Mouse (Mus musculus) heart, embryonic 12.5 days (tissue): ENCODE measurements around the gene Tnpo1. TPM values are rescaled to one million over a fixed set of nuclear protein-coding genes. Genes with fewer than 3 reads are reported as not detected.

Experiments used
- ATAC-seq: fragments of 200-750 bp; cut with Nextera tagmentation; 2 replicates; pipeline ENCODE4 v1.8.0; 2017; ENCODE audit warnings: moderate TSS enrichment, moderate library complexity; ENCODE audit not compliant: insufficient number of reproducible peaks, low FRiP score
- H3K27ac ChIP-seq: fragments of 300-500 bp; sonication (generic); 2 replicates; pipeline ENCODE4 v1.5.1; 2016; ENCODE audit warnings: mild to moderate bottlenecking, moderate library complexity; ENCODE audit not compliant: poor library complexity, severe bottlenecking
- H3K27me3 ChIP-seq: fragments of 300-500 bp; sonication (generic); replicated peaks from 2 replicates; pipeline ENCODE4 v1.6.1; 2016; ENCODE audit warnings: mild to moderate bottlenecking, moderate library complexity
- H3K36me3 ChIP-seq: fragments of 300-500 bp; sonication (generic); 2 replicates; pipeline ENCODE4 v1.6.1; 2016; ENCODE audit warnings: mild to moderate bottlenecking, moderate library complexity
- H3K4me1 ChIP-seq: fragments of 300-500 bp; sonication (generic); replicated peaks from 2 replicates; pipeline ENCODE4 v1.6.1; 2016; ENCODE audit warnings: mild to moderate bottlenecking
- H3K4me2 ChIP-seq: fragments of 300-500 bp; sonication (generic); 2 replicates; pipeline ENCODE4 v1.6.1; 2016; ENCODE audit warnings: mild to moderate bottlenecking, moderate library complexity
- H3K4me3 ChIP-seq: fragments of 300-500 bp; sonication (generic); 2 replicates; pipeline ENCODE4 v1.5.1; 2016; ENCODE audit warnings: mild to moderate bottlenecking
- H3K9ac ChIP-seq: fragments of 300-500 bp; sonication (generic); 2 replicates; pipeline ENCODE4 v1.6.1; 2016; ENCODE audit warnings: mild to moderate bottlenecking, moderate library complexity
- H3K9me3 ChIP-seq: fragments of 300-500 bp; sonication (generic); replicated peaks from 2 replicates; pipeline ENCODE4 v1.6.1; 2016; ENCODE audit warnings: mild to moderate bottlenecking, moderate library complexity
- WGBS: fragments of 180-500 bp; shearing (Covaris S2); methylation state at CpG from one replicate; pipeline ENCODE4 v1.1.7; 2016; 5-methylcytosine and 5-hydroxymethylcytosine counted together
- polyA plus RNA-seq: library from polyadenylated mRNA; unstranded; fragments of >200 nt; fragmentation: Nextera tagmentation; extraction: Ambion mirVana; gene quantifications from 2 replicates; pipeline ENCODE4 v1.2.1, GENCODE M21; 2016

Gene Tnpo1
- polyA plus RNA-seq, 1 experiment from 2014 or later, result 54.1 TPM

DNA sequence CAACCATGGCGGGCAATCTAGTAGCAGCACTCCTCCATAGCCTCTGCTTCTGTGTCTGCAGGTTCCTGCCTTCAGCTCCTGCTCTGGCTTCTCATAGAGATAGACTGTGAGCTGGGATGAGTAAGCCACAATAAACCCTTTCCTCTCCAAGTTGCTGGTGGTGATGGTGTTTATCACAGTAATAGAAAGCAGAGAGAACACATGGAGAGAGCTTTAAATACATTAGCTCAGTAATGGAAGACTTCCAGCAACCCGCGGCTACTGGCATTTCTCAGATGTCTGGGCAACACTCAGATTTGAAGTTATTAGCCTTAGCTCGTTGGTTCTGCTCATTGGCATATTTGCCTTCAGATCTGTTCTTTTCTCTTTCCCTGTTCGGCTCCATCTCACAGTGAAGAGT, 27.6 kb upstream of the Tnpo1 start:
- Histone ChIP-seq H3K9ac (no peak overlapping the region), H3K36me3 (no peaks in the 10 kb centered on the region), H3K4me2 (no peak overlapping the region), H3K4me3 (no peak overlapping the region), H3K4me1 (peaks cover 8% of the 10 kb centered on the region; the same call in 1 of the 2 replicates), H3K9me3 (no peaks in the 10 kb centered on the region), H3K27ac (no peak overlapping the region), H3K27me3 (no peaks in the 10 kb centered on the region)
- WGBS, result 70% methylated on average over 5 of the region's 5 CpGs
- no peak for ATAC-seq

DNA sequence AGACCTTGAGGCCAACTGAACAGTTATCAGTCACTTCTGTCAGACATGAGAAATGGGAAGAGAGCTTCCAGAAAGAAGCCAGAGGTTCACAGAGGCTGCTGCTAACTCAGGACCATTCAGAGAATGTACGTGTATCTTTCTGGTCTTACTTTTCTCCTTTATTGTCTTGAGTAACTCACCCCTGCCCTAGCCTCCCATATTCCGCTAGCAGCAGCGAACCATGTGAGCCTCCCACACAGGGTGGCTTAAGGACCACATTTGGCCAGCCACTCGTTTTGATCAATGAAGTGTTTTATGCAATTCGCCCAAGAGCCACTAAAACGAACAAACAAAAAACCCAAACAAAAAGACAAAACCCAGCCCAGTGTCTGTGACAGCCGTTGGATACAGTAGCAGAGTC, 25.8 kb upstream of the Tnpo1 start:
- WGBS, result 82% methylated on average over 7 of the region's 7 CpGs
- Histone ChIP-seq H3K27me3 (no peaks in the 10 kb centered on the region), H3K36me3 (no peaks in the 10 kb centered on the region), H3K9ac (no peak overlapping the region), H3K4me1 (peaks cover 8% of the 10 kb centered on the region; the same call in 1 of the 2 replicates), H3K27ac (no peak overlapping the region), H3K9me3 (no peaks in the 10 kb centered on the region), H3K4me3 (no peak overlapping the region), H3K4me2 (no peak overlapping the region)
- no peak for ATAC-seq

GRCm38 (mm10) chr13:98948146-98948545, 22.0 kb upstream of the Tnpo1 start:
- H3K4me3 ChIP-seq, result no peak overlapping the region
- H3K27me3 ChIP-seq, result no peaks in the 10 kb centered on the region
- no peak for ATAC-seq
- no peaks in the 10 kb centered on the region for H3K4me1 ChIP-seq
- no peak overlapping the region for H3K4me2 ChIP-seq
- no peaks in the 10 kb centered on the region for H3K9me3 ChIP-seq
- no peaks in the 10 kb centered on the region for H3K36me3 ChIP-seq
- H3K27ac ChIP-seq, result no peak overlapping the region
- 78% methylated on average over 4 of the region's 4 CpGs for WGBS
- H3K9ac ChIP-seq, result no peak overlapping the region

DNA sequence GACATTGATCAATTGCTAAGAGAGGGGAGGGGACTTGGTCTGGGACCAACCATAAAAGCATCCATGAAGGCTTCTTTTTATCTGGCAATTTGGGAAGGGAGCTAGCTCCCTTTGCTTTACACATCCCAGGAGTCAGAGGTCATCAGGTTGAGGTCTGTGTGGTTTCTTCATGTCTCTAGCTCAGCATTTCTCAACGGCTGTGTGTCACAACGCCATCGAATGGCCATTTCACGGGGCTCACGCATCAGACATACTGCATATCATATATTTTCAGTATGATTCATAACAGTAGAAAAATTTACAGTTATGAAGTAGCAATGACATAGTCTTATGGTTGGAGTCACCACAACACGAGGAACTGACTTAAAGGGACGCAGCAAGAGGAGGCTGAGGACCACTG, 20.2 kb upstream of the Tnpo1 start:
- WGBS, result 87% methylated on average over 7 of the region's 7 CpGs

DNA sequence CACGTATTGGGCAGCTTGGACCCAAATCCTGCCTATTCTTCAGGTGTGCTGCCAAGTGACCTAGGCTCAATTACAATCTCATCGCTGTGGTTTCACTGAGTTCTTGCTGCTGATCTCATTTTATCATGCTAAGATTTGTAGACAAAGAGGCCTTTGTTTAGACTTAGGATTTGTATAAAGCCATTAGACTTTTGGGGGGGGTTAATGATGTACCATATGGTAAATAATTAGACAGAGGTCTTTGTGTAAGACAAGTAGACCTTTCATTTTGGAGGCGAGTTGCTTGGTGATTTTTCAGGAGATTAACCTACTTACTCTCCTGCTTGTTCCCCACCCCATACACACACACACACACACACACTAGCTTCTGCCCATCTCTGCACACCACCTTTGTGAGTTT, 19.7 kb upstream of the Tnpo1 start:
- Histone ChIP-seq H3K27me3 (no peaks in the 10 kb centered on the region), H3K36me3 (no peaks in the 10 kb centered on the region)

More for the DNA sequence above, 20.2 kb upstream of the Tnpo1 start:
- no peak overlapping the region for H3K27ac ChIP-seq
- no peak for ATAC-seq
- no peak overlapping the region for H3K4me2 ChIP-seq
- H3K27me3 ChIP-seq, result no peaks in the 10 kb centered on the region
- H3K9me3 ChIP-seq, result no peaks in the 10 kb centered on the region
- H3K9ac ChIP-seq, result no peak overlapping the region
- no peaks in the 10 kb centered on the region for H3K36me3 ChIP-seq
- no peak overlapping the region for H3K4me3 ChIP-seq
- peaks cover 7% of the 10 kb centered on the region for H3K4me1 ChIP-seq

GRCm38 (mm10) chr13:98945381-98945780, 19.2 kb upstream of the Tnpo1 start:
- 89% methylated on average over 4 of the region's 4 CpGs for WGBS
- no peak for ATAC-seq
- no peaks in the 10 kb centered on the region for H3K27me3 ChIP-seq

More for the DNA sequence above, 19.7 kb upstream of the Tnpo1 start:
- no peak overlapping the region for H3K4me3 ChIP-seq
- WGBS, result 65% methylated on average over 3 of the region's 3 CpGs
- no peak overlapping the region for H3K9ac ChIP-seq
- no peak for ATAC-seq
- peaks cover 7% of the 10 kb centered on the region for H3K4me1 ChIP-seq
- H3K27ac ChIP-seq, result no peak overlapping the region
- H3K9me3 ChIP-seq, result no peaks in the 10 kb centered on the region
- no peak overlapping the region for H3K4me2 ChIP-seq

GRCm38 (mm10) chr13:98944620-98945081, 18.5 kb upstream of the Tnpo1 start:
- Histone ChIP-seq H3K27ac (no peak overlapping the region), H3K4me3 (no peak overlapping the region), H3K4me1 (peaks cover 7% of the 10 kb centered on the region), H3K9ac (no peak overlapping the region), H3K4me2 (no peak overlapping the region), H3K36me3 (no peaks in the 10 kb centered on the region), H3K27me3 (no peaks in the 10 kb centered on the region), H3K9me3 (no peaks in the 10 kb centered on the region)
- no peak for ATAC-seq
- 74% methylated on average over 7 of the region's 7 CpGs for WGBS

More at GRCm38 (mm10) chr13:98945381-98945780, 19.2 kb upstream of the Tnpo1 start:
- Histone ChIP-seq H3K9me3 (no peaks in the 10 kb centered on the region), H3K4me2 (no peak overlapping the region), H3K27ac (no peak overlapping the region), H3K9ac (no peak overlapping the region), H3K4me1 (peaks cover 7% of the 10 kb centered on the region), H3K36me3 (no peaks in the 10 kb centered on the region), H3K4me3 (no peak overlapping the region)

GRCm38 (mm10) chr13:98942360-98942759, 16.2 kb upstream of the Tnpo1 start:
- H3K27me3 ChIP-seq, result no peaks in the 10 kb centered on the region
- peaks cover 7% of the 10 kb centered on the region for H3K4me1 ChIP-seq
- no peak overlapping the region for H3K27ac ChIP-seq
- no peak overlapping the region for H3K9ac ChIP-seq
- H3K4me3 ChIP-seq, result no peak overlapping the region
- ATAC-seq, result no peak
- H3K4me2 ChIP-seq, result no peak overlapping the region
- 44% methylated on average over 6 of the region's 6 CpGs for whole genome bisulfite sequencing
- H3K36me3 ChIP-seq, result no peaks in the 10 kb centered on the region
- H3K9me3 ChIP-seq, result no peaks in the 10 kb centered on the region

GRCm38 (mm10) chr13:98941829-98942343, 15.7 kb upstream of the Tnpo1 start:
- Histone ChIP-seq H3K27me3 (no peaks in the 10 kb centered on the region), H3K4me1 (peaks cover 7% of the 10 kb centered on the region), H3K36me3 (no peaks in the 10 kb centered on the region), H3K9ac (no peak overlapping the region), H3K4me2 (no peak overlapping the region), H3K4me3 (no peak overlapping the region), H3K27ac (no peak overlapping the region), H3K9me3 (no peaks in the 10 kb centered on the region)
- 69% methylated on average over 7 of the region's 7 CpGs for WGBS
- no peak for ATAC-seq

DNA sequence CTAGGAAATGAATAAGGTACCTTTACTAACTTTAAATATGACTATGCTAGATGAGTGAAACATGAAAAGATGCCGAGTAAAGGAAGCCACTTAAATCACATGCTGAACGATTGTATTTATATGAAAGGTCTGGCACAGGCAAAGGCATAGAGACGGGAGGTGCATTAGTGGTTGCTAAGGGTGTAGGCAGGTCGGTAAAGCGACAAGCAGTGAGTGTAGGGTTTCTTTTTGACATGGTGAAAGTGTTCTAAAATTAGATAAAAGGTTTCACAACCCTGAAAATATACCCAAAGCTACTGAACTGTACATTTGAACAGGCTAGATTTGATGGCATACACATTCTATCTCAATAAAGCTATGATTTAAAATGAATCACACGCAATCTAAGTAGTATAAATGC, 10.9 kb upstream of the Tnpo1 start:
- no peaks in the 10 kb centered on the region for H3K9me3 ChIP-seq
- peaks cover 4% of the 10 kb centered on the region for H3K4me1 ChIP-seq
- no peak overlapping the region for H3K4me2 ChIP-seq
- no peak overlapping the region for H3K27ac ChIP-seq
- no peaks in the 10 kb centered on the region for H3K36me3 ChIP-seq
- ATAC-seq, result no peak
- H3K4me3 ChIP-seq, result no peak overlapping the region
- no peaks in the 10 kb centered on the region for H3K27me3 ChIP-seq
- WGBS, result 60% methylated on average over 6 of the region's 6 CpGs
- no peak overlapping the region for H3K9ac ChIP-seq

GRCm38 (mm10) chr13:98928908-98929307, 2.7 kb upstream of the Tnpo1 start:
- Histone ChIP-seq H3K27me3 (no peaks in the 10 kb centered on the region), H3K27ac (no peak overlapping the region), H3K9ac (no peak overlapping the region), H3K9me3 (no peaks in the 10 kb centered on the region), H3K4me3 (no peak overlapping the region), H3K4me2 (no peak overlapping the region), H3K36me3 (no peaks in the 10 kb centered on the region), H3K4me1 (peaks cover 3% of the 10 kb centered on the region)
- WGBS, result 94% methylated on average over 2 of the region's 2 CpGs
- ATAC-seq, result no peak

GRCm38 (mm10) chr13:98926958-98927242, 716 bp upstream of the Tnpo1 start:
- peak overlapping the region; percentile 94 for H3K27ac ChIP-seq
- ATAC-seq, result no peak
- 72% methylated on average over 3 of the region's 3 CpGs for WGBS

More at GRCm38 (mm10) chr13:98926958-98927242, 716 bp upstream of the Tnpo1 start:
- Histone ChIP-seq H3K9me3 (no peaks in the 10 kb centered on the region), H3K4me1 (peaks cover 3% of the 10 kb centered on the region), H3K36me3 (peaks cover 5% of the 10 kb centered on the region), H3K4me2 (peak overlapping the region; percentile 91), H3K4me3 (peak overlapping the region; percentile 85), H3K27me3 (no peaks in the 10 kb centered on the region), H3K9ac (no peak overlapping the region; the same call in 1 of the 2 replicates)
